Mouse (Mus musculus) adrenal gland, adult (tissue): ENCODE data around the gene Gpr85.

Source experiments
- DNase-seq, 2 experiments: peaks; one replicate each; pipeline ENCODE4 v3.0.0; 2022 to 2023; ENCODE audit warnings: low spot score in 1 of 2; ENCODE audit not compliant: inconsistent age in 2 of 2

Gpr85 gene

DNA sequence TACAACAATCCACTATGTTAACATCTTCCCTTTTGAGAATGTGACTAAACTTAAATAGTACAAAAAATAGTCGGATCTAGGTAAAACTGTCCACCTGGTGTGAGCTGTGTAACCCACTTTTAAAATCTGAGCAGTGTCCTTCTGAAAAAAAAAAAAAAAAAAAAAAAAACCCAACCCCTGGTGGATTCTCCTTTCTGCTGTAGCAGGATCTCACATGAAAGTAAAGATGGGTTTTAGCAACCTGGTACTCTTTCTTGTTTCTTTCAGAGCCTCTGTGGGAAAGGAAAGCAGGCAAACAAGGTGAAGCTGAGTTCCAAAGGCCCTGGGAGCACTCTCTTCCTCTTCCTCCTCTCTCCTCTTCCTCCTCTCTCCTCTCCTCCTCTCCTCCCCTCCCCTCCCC, 10.9 kb downstream of the Gpr85 start:
- no peak for DNase-seq

DNA sequence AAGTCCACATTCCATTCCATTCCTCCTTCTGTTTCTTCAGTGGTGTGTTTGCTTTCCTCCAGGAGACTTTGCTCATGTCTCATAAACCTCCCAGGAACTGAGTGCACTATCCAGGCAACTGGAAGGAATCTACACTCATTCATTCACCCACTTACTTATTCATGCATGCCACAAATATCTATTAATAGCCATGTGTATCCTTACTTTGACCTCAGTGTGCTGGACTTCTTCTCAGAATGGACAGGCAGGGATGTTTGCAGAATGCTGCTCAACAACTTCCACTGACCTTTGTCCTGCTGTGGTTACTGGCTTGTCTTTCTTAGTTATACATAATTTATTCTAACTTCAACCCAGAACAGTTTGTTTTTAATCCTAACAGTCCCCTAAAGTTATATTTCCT, 23.1 kb downstream of the Gpr85 start:
- DNase-seq = no peak

DNA sequence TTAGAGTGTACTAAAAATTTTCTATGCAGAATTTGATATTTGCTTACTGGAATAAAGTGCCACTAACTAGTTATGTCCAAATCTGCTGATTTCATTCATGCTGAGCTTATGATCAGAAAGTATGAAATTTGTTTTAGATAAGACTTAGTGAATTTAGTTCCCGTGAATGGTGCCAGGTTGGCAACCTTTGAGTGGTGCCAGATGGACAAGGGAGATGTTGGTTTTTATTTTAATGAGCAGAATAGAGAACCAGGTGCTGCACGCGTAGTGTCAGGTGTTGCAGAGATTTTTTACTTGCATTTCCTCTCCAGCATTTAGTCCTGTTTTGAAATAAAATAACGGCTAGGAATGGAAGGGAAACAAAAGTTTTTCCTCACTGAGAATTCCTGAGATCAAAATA, 27.6 kb downstream of the Gpr85 start:
- no peak for DNase-seq

DNA sequence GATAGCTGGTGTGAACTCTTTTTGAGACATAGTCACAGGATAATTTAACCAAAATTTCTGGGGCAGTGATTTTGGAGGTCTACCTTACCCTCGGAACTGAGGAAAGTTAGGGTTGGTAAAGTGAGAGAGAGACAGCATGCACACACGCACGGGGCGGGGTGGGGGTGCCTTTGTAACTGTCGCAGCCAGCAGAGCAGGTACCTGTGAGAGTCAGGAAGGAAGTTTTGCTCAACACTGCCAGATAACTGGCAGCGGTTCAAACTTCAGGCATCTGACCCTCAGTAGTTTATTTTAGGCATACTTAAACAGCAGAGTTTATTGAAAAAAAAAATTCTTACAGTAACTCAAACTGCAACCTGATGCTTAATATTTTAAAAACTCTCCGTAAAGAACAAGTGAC, 39.7 kb downstream of the Gpr85 start:
- DNase-seq = no peak

DNA sequence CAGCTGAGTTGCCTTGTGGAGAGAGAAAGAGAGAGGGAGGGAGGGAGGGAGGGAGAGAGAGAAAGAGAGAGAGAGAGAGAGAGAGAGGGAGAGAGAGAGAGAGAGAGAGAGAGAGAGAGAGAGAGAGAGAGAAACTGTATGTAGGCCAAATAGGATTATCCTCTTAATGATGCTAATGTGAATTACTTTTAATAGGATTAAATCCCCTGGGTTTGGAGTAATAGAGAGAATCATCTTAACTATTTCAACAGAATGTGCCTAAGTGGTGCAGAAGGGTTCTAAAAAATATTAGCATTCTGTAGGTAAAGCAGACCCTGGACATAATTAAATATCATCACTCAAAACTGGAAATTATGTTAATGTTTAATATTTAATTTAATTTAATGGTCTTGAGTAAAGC, 42.4 kb downstream of the Gpr85 start:
- no peak for DNase-seq
